8 mouse cellular contexts compared by ENCODE assay signal in genomic region chr2:4917326-4918021, GRCm38 (mm10). TPM values are rescaled to one million over a fixed set of nuclear protein-coding genes. Genes with fewer than 3 reads are reported as not detected.
DNase-seq lines count a peak whose midpoint lies in the region; ATAC-seq and TF ChIP-seq lines count a peak whose summit lies in the region.

No protein-coding gene starts in this region.

- no peaks in the 10 kb centered on the region for H3K27me3 ChIP-seq in limb, embryonic 14.5 days (ENCODE audit: control insufficient read depth, insufficient read depth, low read length)
- no peaks in the 10 kb centered on the region for H3K27me3 ChIP-seq in midbrain, embryonic 15.5 days (replicated peaks)
- H3K27me3 ChIP-seq in spleen, adult 2 months (ENCODE audit: control insufficient read depth, insufficient read depth, low read length), result no peaks in the 10 kb centered on the region

- 9% methylated on average over 8 of the region's 8 CpGs for WGBS in limb, embryonic 14.5 days
- 21% methylated on average over 8 of the region's 8 CpGs for WGBS in midbrain, embryonic 15.5 days
- 3% methylated on average over 8 of the region's 8 CpGs for WGBS in spleen, adult 2 months

- no peaks in the 10 kb centered on the region for H3K36me3 ChIP-seq in limb, embryonic 14.5 days (ENCODE audit: control insufficient read depth, insufficient read depth, low read length)
- H3K36me3 ChIP-seq in midbrain, embryonic 15.5 days (replicated peaks), result no peaks in the 10 kb centered on the region
- no peaks in the 10 kb centered on the region for H3K36me3 ChIP-seq in spleen, adult 2 months (ENCODE audit: control insufficient read depth, insufficient read depth, low read length)

- H3K9ac ChIP-seq in limb, embryonic 14.5 days (ENCODE audit: low read depth, low read length, severe bottlenecking), result no peak overlapping the region
- H3K9ac ChIP-seq in midbrain, embryonic 15.5 days, result no peak overlapping the region

- peak overlapping the region; percentile 36 for H3K4me2 ChIP-seq in limb, embryonic 14.5 days (replicated peaks; ENCODE audit: low read depth, low read length, severe bottlenecking)
- H3K4me2 ChIP-seq in midbrain, embryonic 15.5 days, result peak overlapping the region; percentile 17; the same call in 1 of the 2 replicates

- peak; percentile 63; the same call in 1 of the 2 replicates for TF ChIP-seq CTCF in spleen, adult 2 months (IDR thresholded peaks at IDR 0.05; ENCODE audit: extremely low read depth, insufficient read depth, insufficient read length, insufficient replicate concordance)

- peak; percentile 76 for DNase-seq in 3T3-L1 (ENCODE audit: low read depth, low spot score)
- peak; percentile 70 for DNase-seq in adrenal gland, adult 2 months
- DNase-seq in embryo, embryonic 9.5 days (ENCODE audit: extremely low spot score), result peak; percentile 74
- DNase-seq in heart, adult 18-20 months, result peak; percentile 57 to 84
- DNase-seq in kidney, adult 11 months, result peak; percentile 81
- peak; percentile 30 for DNase-seq in limb, embryonic 14.5 days (ENCODE audit: low spot score)
- DNase-seq in spleen, adult 2 months (ENCODE audit: low read depth in 1 of 2, low spot score in 2 of 2), result peak; percentile 54 to 70

- 0 out of 2 replicates have a peak, but pooled peaks cover under 1% of the 10 kb centered on the region for H3K9me3 ChIP-seq in limb, embryonic 14.5 days (ENCODE audit: control insufficient read depth, low read length)
- H3K9me3 ChIP-seq in midbrain, embryonic 15.5 days, result no peaks in the 10 kb centered on the region

- TF ChIP-seq POLR2A in limb, embryonic 14.5 days (IDR thresholded peaks at IDR 0.05; ENCODE audit: borderline replicate concordance, extremely low read depth, insufficient read depth, insufficient read length), result no peak
- no peak for TF ChIP-seq POLR2A in spleen, adult 2 months (IDR thresholded peaks at IDR 0.05; ENCODE audit: low read depth, low read length)

- peaks cover 16% of the 10 kb centered on the region; the same call in 1 of the 2 replicates for H3K4me1 ChIP-seq in limb, embryonic 14.5 days (ENCODE audit: control insufficient read depth, insufficient read depth, low read length)
- peaks cover 9% of the 10 kb centered on the region for H3K4me1 ChIP-seq in midbrain, embryonic 15.5 days
- peaks cover 6% of the 10 kb centered on the region; the same call in 1 of the 2 replicates for H3K4me1 ChIP-seq in spleen, adult 2 months (ENCODE audit: control insufficient read depth, insufficient read depth, insufficient read length)

- ATAC-seq in limb, embryonic 14.5 days (ENCODE audit: low FRiP score, low read depth), result no peak
- no peak for ATAC-seq in midbrain, embryonic 15.5 days (replicated peaks)

- H3K27ac ChIP-seq in limb, embryonic 14.5 days (replicated peaks; ENCODE audit: low read depth, low read length), result no peak overlapping the region
- no peak overlapping the region for H3K27ac ChIP-seq in midbrain, embryonic 15.5 days
- H3K27ac ChIP-seq in spleen, adult 2 months (ENCODE audit: insufficient read depth, low read length), result peak overlapping the region; percentile 79

- H3K4me3 ChIP-seq in limb, embryonic 14.5 days (replicated peaks; ENCODE audit: low read length), result no peak overlapping the region
- no peak overlapping the region for H3K4me3 ChIP-seq in midbrain, embryonic 15.5 days
- H3K4me3 ChIP-seq in spleen, adult 2 months (ENCODE audit: extremely low read depth, insufficient read depth, insufficient read length), result peak overlapping the region; percentile 51

RNA-seq across cellular contexts. Expression of gene Phyh, which starts 1.3 kb away (rescaled TPM):
- 100 to 1,000 TPM; 294 to 361 TPM for total RNA-seq in adrenal gland, adult 2 months (2021)
- 117 and 149 TPM in 2 replicates for polyA plus RNA-seq in adrenal gland, adult 2 months (2012; rRNA removed)
- 100 to 1,000 TPM; 810 to 890 TPM for total RNA-seq in heart, adult 18-20 months (2021)
- 30.9 and 31.0 TPM in 2 replicates for polyA plus RNA-seq in limb, embryonic 14.5 days (2012; rRNA removed)
- polyA plus RNA-seq in limb, embryonic 14.5 days (2014; fragmentation: Nextera tagmentation; extraction: Ambion mirVana), result 46.0 and 50.2 TPM in 2 replicates
- polyA plus RNA-seq in midbrain, embryonic 15.5 days (2015; fragmentation: Nextera tagmentation; extraction: Ambion mirVana), result 70.2 and 71.6 TPM in 2 replicates
- 14.9 and 15.3 TPM in 2 replicates for polyA plus RNA-seq in spleen, adult 2 months (2012; rRNA removed)

RNA-seq across cellular contexts. Expression of gene Sephs1, which starts 36.1 kb away (rescaled TPM):
- total RNA-seq in adrenal gland, adult 2 months (2021), result 10 to 100 TPM; 39.9 to 46.9 TPM
- polyA plus RNA-seq in adrenal gland, adult 2 months (2012; rRNA removed), result 15.2 and 15.8 TPM in 2 replicates
- total RNA-seq in heart, adult 18-20 months (2021), result 10 to 100 TPM; 12.0 to 13.0 TPM
- 75.7 and 78.8 TPM in 2 replicates for polyA plus RNA-seq in limb, embryonic 14.5 days (2012; rRNA removed)
- 91.1 and 97.8 TPM in 2 replicates for polyA plus RNA-seq in limb, embryonic 14.5 days (2014; fragmentation: Nextera tagmentation; extraction: Ambion mirVana)
- 54.4 and 57.2 TPM in 2 replicates for polyA plus RNA-seq in midbrain, embryonic 15.5 days (2015; fragmentation: Nextera tagmentation; extraction: Ambion mirVana)
- 8.8 and 10.8 TPM in 2 replicates for polyA plus RNA-seq in spleen, adult 2 months (2012; rRNA removed)

RNA-seq across cellular contexts. Expression of gene Ucma, which starts 58.4 kb away (rescaled TPM):
- total RNA-seq in adrenal gland, adult 2 months (2021), result not detected
- not detected in 2 replicates for polyA plus RNA-seq in adrenal gland, adult 2 months (2012; rRNA removed)
- under 1 TPM in 1 of 2 experiments, not detected in 1; 0.80 TPM for total RNA-seq in heart, adult 18-20 months (2021)
- polyA plus RNA-seq in limb, embryonic 14.5 days (2012; rRNA removed), result 7.7 and 9.9 TPM in 2 replicates
- polyA plus RNA-seq in limb, embryonic 14.5 days (2014; fragmentation: Nextera tagmentation; extraction: Ambion mirVana), result 3.3 and 4.2 TPM in 2 replicates
- 0.56 and 0.57 TPM in 2 replicates for polyA plus RNA-seq in midbrain, embryonic 15.5 days (2015; fragmentation: Nextera tagmentation; extraction: Ambion mirVana)
- polyA plus RNA-seq in spleen, adult 2 months (2012; rRNA removed), result not detected in 2 replicates

Comparison
In these comparisons a context has a peak if more than half of its experiments do, and no peak if none do; other contexts are left out.
1. DNase-seq: peak in every context shown above with its lines; median percentile 81 in kidney, adult 11 months; 76 in 3T3-L1; 74 in embryo, embryonic 9.5 days; 70 in heart, adult 18-20 months; 70 in adrenal gland, adult 2 months; 62 in spleen, adult 2 months; 30 in limb, embryonic 14.5 days.